Mouse (Mus musculus) lung, postnatal 10 days (tissue): ENCODE results near the gene Slc2a2.

Experiments
- DNase-seq: peaks from one replicate; pipeline ENCODE4 v3.0.0; 2021

Gene Slc2a2

DNA sequence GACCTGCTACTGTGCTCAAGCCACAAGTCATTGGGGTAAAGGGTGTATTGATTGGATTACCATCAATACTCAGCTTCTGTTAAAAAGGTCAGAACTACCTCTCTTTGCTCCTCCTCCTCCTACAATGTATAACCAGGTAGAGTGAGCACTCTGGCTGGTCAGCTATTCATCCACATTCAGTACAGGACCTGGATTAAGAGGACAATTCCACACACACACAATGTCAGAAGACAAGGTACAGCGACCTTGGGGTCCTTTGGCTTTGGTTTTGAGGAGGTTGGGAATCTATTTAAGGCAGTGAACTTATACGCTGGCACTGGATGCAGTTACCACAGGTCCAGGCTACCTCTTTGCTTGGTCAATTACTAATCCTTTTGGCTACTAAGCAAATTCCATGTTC is at the start of gene Slc2a2:
TSS of gene Slc2a2 (plus strand) at position 107 of the 400 bp plus-strand sequence.
- no peak for DNase-seq

DNA sequence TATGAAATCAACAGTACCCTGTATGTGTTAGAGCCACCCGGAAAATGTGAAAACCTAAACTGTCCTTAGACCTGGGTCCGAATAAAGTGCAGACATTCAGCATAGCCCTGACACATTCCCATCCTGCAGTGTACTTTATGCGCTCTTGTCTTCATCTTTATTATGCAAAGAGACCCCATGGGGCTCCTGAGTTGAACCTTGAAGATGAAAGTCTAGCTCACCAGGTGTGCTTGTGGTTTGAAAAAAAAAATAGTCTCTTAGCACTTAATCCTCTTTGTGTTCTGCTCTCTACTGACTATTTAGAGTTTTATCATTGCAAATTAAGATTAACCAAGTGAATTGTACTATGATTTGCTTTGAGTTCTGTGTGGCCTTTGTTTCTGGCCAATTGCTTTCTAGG is 45.1 kb upstream of the Slc2a2 start:
- no peak for DNase-seq

GRCm38 (mm10) chr3:28653043-28653442 is 44.7 kb upstream of the Slc2a2 start:
- no peak for DNase-seq

DNA sequence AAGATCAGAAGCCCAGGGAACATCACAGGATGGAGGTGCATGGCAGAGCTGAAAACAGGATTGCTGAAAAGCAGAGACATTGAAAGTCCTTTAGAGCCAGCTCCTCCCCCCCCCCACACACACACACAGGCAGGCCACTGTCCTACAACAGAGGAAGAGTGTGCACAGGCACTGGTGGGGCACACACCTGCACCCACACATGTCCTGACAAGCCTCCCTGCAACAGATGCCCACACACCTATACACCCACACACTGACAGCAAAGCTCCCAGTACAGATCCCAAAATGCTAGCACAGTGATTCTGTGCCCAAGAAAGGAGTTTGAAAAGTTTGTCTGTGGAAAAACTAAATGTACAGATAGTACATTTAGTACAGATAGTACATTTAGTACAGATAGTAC is 43.0 kb upstream of the Slc2a2 start:
- no peak for DNase-seq

DNA sequence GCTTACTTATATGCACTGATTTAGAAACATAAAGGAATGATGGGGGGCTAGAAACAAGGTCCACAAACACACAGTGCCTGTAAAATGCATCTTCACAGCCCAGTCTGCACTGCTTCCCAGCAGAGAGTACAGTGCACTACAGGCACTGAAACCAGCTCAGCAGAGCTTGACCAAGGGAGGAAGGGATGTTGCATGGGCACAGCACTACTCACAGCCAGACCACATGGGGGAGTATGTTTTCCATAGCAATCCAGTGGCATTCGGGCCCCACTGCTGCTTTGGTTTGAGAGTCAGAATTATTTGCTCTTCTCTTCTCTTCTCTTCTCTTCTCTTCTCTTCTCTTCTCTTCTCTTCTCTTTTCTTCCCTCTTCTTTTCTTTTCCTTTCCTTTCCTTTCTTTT is 39.4 kb upstream of the Slc2a2 start:
- no peak for DNase-seq

- DNase-seq: no peak
Observed at GRCm38 (mm10) chr3:28680851-28681250, 16.9 kb upstream of the Slc2a2 start.

GRCm38 (mm10) chr3:28681866-28682265 is 15.8 kb upstream of the Slc2a2 start:
- DNase-seq: no peak

DNA sequence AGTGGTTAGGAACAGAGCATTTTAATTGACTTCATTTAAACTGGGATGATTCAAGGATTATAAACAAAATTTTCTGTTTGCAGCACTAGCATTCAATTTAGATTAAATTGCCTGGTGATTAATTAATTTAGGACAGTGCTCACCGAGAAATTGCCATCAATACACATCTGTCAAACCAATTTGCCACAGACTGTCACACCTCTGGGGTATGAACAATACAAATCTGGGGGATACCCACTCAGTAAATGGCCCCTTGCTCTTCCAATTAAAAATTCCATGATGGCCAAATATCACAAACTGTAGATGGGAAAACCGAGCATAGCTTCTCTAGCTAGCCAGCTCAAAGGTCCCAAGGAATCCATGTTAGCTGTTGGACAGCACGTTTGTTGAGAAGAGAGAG is 15.3 kb upstream of the Slc2a2 start:
- no peak for DNase-seq

DNA sequence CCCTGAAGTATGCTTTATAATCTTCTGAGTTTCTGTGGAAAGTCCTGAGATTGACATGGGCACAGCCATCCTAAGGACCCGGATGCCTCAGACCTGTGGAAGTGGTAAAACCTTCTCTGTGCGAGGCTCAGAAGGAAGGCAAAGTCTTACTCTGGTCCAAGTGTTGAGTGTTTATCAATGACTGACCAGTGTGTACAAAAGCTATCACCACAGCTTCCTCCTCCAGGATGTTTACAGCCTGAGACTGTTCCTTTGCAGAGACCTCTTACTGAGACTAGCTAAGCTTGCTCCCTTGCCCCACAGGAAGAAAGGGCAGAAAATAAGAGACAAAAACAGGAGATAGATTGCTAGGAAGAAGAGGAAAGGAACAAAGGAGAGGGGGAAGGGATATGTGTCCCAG is 12.2 kb upstream of the Slc2a2 start:
- peak; percentile 9 for DNase-seq

DNA sequence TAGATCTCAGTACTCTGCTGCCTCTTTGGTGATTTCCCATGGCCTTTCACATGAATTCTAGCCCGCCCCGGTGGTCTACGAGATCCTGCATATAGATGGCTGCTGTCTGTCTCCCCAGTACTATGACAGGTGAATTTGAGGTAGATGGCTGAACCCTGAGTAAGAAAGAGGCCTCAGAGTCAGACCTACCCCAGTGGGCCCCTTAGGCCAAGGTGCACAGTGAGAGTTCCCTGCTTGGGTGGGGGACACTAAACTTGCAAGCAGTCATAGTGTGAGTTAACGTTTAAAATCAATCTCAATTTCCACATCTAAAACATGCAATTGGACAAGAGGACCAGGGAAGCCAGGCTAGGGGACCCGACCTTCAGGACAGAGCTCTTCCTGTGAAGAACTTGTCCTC is 2.9 kb upstream of the Slc2a2 start:
- no peak for DNase-seq

- DNase-seq: no peak
Observed at GRCm38 (mm10) chr3:28695608-28696007, 2.1 kb upstream of the Slc2a2 start.

- DNase-seq: no peak
Observed at GRCm38 (mm10) chr3:28696162-28696561, 1.5 kb upstream of the Slc2a2 start.

DNA sequence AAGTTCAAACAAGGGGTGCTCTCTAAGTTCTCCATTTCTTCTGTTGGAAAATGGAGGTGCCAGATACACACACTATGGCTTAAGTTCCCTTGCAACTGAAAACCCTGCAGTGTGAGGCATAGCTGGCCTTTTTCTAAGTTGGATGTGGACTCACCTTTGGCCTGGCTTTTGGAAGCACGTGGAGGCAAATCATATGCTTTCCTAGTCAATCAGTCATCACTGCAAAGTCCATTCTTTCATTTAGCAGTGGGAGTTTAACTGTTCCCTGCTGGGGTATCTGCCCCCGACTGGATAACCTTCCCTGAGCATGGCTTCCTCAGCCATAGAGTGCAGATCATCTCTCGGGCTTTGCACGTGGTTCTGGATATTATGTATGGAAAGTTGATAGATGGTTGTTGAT is 1.9 kb downstream of the Slc2a2 start:
- DNase-seq: no peak

GRCm38 (mm10) chr3:28705522-28706137 is 7.9 kb downstream of the Slc2a2 start:
- no peak for DNase-seq

DNA sequence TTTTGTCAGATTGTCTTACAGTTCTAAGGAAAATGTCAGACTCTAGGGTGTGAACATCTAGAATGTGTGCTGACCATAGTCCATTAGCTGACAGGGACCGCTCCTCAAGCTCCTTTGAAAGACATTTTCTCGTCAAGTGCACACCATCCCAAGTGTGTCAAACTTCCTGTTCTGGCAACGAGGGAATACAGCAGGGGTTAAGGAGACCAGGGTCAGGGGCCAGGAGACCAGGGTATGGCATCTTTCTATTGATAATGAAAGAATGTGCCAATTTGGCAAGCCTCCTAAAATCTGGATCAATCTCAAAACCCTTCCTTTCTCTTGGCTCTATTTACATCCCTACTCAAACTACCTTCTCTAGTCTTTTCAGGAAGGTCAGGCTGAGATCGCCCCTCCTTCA is 9.0 kb downstream of the Slc2a2 start:
- DNase-seq: no peak

DNA sequence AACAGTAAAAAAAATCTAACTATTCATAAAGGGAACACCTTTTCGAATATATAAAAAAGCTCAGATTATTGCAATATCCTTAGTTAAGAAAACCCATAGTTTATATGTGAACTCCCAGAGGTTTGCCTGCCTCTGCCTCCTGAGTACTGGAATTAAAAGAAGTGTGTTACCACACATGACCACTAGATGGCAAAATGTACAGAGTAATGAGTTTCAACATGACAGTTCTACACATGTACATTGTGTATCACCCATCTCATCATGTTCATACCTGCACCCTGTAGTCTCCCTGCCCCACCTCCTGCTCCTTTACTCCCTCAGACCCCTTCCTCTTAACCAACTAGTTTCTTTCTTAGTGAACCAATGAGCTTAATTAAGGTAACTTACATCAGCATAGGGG is 12.0 kb downstream of the Slc2a2 start:
- DNase-seq: peak; percentile 9

- DNase-seq: no peak
Observed at GRCm38 (mm10) chr3:28713913-28714698, 16.4 kb downstream of the Slc2a2 start.

DNA sequence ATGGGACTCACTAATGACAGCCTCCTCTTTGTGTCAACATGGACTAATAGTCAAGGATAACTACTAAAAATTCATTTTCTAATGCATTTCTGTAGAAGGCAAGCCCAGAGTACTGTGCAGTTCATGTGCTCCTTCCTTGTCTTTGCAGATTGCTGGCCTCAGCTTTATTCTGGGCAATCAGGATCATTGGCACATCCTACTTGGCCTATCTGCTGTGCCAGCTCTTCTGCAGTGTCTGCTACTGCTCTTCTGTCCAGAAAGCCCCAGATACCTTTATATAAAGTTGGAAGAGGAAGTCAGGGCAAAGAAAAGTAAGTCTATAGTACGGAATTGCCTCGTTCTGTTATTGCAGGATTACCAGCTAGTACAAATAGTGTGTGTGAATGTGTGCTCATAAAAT is 20.8 kb downstream of the Slc2a2 start:
- DNase-seq: no peak

- DNase-seq: no peak
Observed at GRCm38 (mm10) chr3:28721218-28721617, 23.5 kb downstream of the Slc2a2 start.

DNA sequence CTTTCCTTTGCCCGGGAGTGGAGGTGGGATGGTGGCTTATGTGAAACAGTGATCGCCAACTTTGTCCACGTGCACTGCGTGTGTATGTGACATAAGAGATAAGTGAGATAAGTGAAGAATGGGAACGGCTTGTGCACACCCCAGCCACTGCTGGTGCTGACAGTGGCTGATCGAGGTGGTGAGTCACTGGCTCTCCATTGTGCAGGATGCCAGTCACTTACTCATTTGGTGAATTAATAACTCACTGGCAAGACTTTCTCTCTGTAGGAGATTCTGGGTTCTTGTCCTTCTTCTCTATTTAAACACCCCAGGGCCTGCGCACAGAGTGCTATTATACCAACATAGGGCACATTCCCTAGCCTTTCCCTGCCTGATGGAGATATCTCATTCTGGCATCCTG is 24.1 kb downstream of the Slc2a2 start:
- peak; percentile 14 for DNase-seq

- DNase-seq: no peak
Observed at GRCm38 (mm10) chr3:28722531-28722930, 24.8 kb downstream of the Slc2a2 start.

DNA sequence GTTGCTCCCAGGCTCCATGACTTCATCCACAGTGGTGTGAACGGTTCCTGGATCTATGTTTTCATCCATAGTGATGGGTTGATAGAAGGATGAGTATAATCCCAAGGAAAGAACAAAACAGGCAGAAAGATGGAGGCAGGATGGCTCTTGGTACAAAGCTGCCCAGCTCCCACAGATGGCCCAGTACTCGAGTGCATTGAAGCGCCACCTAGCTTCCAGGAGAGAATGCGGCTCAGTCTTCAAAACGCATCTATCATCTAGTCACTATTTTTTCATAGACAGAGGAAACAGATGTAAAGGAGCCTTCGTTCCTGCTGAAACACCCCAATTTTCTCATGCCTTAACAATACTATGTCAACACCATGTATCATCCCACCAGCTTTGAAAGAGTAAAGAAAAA is 25.8 kb downstream of the Slc2a2 start:
- DNase-seq: no peak

- DNase-seq: no peak
Observed at GRCm38 (mm10) chr3:28725203-28725602, 27.5 kb downstream of the Slc2a2 start.

DNA sequence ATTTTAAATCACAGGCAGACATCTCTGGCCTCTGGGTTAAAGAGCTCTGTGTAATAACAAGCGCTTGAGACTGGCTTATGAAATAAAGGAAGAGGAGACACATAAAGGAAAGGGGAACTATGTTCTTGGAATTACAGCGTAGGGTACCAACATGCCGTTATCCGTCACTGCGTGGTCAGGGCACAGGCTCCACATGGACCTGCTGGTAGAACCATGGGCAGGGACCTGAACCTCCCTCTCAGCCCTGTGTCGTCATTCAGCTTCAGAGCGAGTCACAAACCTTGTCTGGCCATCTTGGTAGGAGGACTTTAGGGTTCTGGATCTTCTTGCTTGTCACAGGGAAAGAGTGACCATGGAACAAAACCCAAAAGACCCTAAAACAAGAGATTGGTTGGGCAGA is 28.7 kb downstream of the Slc2a2 start:
- no peak for DNase-seq

DNA sequence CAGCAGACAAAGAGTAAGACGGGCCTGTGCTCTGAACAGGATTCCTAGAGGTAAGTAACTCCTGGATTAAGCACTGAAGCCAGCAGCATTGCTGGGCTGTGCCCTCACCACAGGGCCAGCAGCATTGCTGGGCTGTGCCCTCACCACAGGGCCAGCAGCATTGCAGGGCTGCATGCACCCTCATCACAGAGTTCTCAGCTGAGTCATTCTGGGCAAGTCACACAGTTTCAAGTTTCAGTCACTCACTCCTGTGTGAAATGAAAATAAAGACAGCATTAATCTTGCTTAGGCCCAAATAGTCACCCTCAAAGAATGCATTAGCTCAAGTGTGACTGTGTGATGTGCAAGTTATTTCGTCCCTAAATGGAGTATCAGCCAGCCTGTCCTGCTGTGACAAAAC is 37.0 kb downstream of the Slc2a2 start:
- DNase-seq: no peak
